Mouse (Mus musculus) c-Kit-negative CD71-positive TER-119-positive erythroid progenitor cells, embryonic 14.5 days (primary cell): ENCODE data around the gene Zfp600.
"Not testable (repeated sequence)": the region's sequence is repeated elsewhere in the genome, so short reads cannot be mapped to it uniquely, and the experiment has no call there.

ENCODE experiments used
- DNase-seq: peaks from one replicate; pipeline ENCODE4 v3.0.0-alpha.2; 2013; ENCODE audit warnings: low read depth, low spot score

Zfp600 gene

GRCm38 (mm10) chr4:146156524-146156923 is at the start of gene Zfp600:
Gene Zfp600 (plus strand): TSS chr4:146156824.
- not testable (repeated sequence) for DNase-seq

GRCm38 (mm10) chr4:146162893-146163292 is 6.3 kb downstream of the Zfp600 start:
- not testable (repeated sequence) for DNase-seq

GRCm38 (mm10) chr4:146167202-146167832 is 10.7 kb downstream of the Zfp600 start:
- not testable (repeated sequence) for DNase-seq

- DNase-seq: not testable (repeated sequence)
Observed at GRCm38 (mm10) chr4:146167879-146168532, 11.4 kb downstream of the Zfp600 start.

- DNase-seq: not testable (repeated sequence)
Observed at GRCm38 (mm10) chr4:146168730-146169215, 12.1 kb downstream of the Zfp600 start.

- not testable (repeated sequence) for DNase-seq
Observed at GRCm38 (mm10) chr4:146173378-146174226, 17.0 kb downstream of the Zfp600 start.

GRCm38 (mm10) chr4:146204357-146204756 is 47.7 kb downstream of the Zfp600 start:
- DNase-seq: not testable (repeated sequence)

- not testable (repeated sequence) for DNase-seq
Observed at GRCm38 (mm10) chr4:146239252-146240244, 82.9 kb downstream of the Zfp600 start.

GRCm38 (mm10) chr4:146242119-146242518 is 85.5 kb downstream of the Zfp600 start:
- not testable (repeated sequence) for DNase-seq
